Mouse (Mus musculus): ENCODE results near the gene Sel1l3. TPM values are rescaled to one million over a fixed set of nuclear protein-coding genes. Genes with fewer than 3 reads are reported as not detected.

The Sel1l3 gene
- total and polyA plus RNA-seq, 3 experiments, result 0.28 to 0.76 (median 0.34) TPM

DNA sequence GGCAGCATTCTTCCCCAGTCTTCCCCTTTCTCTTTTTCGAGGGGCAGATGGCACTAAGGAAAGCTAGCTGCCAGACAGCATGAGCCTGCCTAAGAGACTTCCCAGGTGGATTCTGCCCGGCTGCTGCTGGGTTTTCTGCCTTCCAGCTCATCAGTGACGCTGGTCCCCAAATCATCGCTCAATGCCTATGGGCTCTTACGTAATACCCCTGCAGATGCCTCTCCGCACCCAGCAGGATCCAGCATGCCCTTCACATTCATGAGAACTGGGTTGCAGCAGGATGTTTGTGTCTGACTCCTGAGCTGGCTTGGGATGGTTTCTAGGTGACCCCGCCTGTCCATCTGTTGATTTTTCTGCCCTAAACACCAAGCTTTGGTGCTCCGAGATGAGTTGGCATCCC is 75.7 kb downstream of the Sel1l3 start:
- Histone ChIP-seq H3K4me3 (replicated peaks in 1 of 3; ENCODE audit: low read depth in 2 of 3, low read length in 2 of 3, poor library complexity in 1 of 3) (no peak overlapping the region), H3K27ac (ENCODE audit: insufficient read depth, low read depth) (no peak overlapping the region), H3K9me3 (replicated peaks; ENCODE audit: low read length) (no peaks in the 10 kb centered on the region), H3K36me3 (replicated peaks in 1 of 2; ENCODE audit: control insufficient read depth in 1 of 2, insufficient read depth in 1 of 2, low read length in 1 of 2) (no peaks in the 10 kb centered on the region), H3K79me2 (replicated peaks; ENCODE audit: control insufficient read depth, extremely low read depth, insufficient read depth, poor library complexity, severe bottlenecking) (no peaks in the 10 kb centered on the region), H3K4me2 (ENCODE audit: insufficient read depth, low read depth, poor library complexity, severe bottlenecking) (no peak overlapping the region), H3K9ac (ENCODE audit: insufficient read depth, low read depth) (no peak overlapping the region), H3K4me1 (ENCODE audit: control insufficient read depth in 1 of 2, insufficient read depth in 2 of 2) (peaks cover 12 to 44% of the 10 kb centered on the region in 2 experiments), H3K27me3 (replicated peaks) (no peaks in the 10 kb centered on the region)
- DNase-seq (ENCODE audit: extremely low read depth), result no peak
- dilution Hi-C loops (cut with MboI; ENCODE audit: extremely low pct_ligation_motif_present, extremely low pct_unique_long_range_greater_than_20kb, low sequenced_read_pairs) (no loop called here), in situ Hi-C loops (cut with MboI; ENCODE audit: low pct_ligation_motif_present, low pct_unique_long_range_greater_than_20kb, low sequenced_read_pairs) (no loop called here)
- TF ChIP-seq KAT2A (IDR thresholded peaks at IDR 0.05; ENCODE audit: insufficient replicate concordance, low read length) (no peak), PAX5 (IDR thresholded peaks at IDR 0.05; ENCODE audit: low read length) (no peak), ELF1 (IDR thresholded peaks at IDR 0.05; ENCODE audit: low read depth, low read length) (no peak), MAFK (IDR thresholded peaks at IDR 0.05; ENCODE audit: insufficient replicate concordance, low read length) (no peak), BHLHE40 (IDR thresholded peaks at IDR 0.05; ENCODE audit: low read depth, low read length) (no peak), E2F4 (IDR thresholded peaks at IDR 0.05; ENCODE audit: insufficient replicate concordance, low read depth, low read length) (no peak), MAZ (IDR thresholded peaks at IDR 0.05; ENCODE audit: low read depth, low read length) (no peak), ZMIZ1 (IDR thresholded peaks at IDR 0.05; ENCODE audit: low read depth, low read length) (no peak), GABPA (IDR thresholded peaks at IDR 0.05; ENCODE audit: insufficient replicate concordance, low read depth, low read length) (no peak), USF2 (conservative IDR thresholded peaks at IDR 0.05; ENCODE audit: low read depth, low read length) (no peak), UBTF (IDR thresholded peaks at IDR 0.05; ENCODE audit: low read depth, low read length) (no peak), MEF2A (IDR thresholded peaks at IDR 0.05; ENCODE audit: borderline replicate concordance, low read depth, low read length) (no peak), IRF4 (IDR thresholded peaks at IDR 0.05; ENCODE audit: low read depth, low read length) (no peak)

- no peak overlapping the region for H3K4me3 ChIP-seq (replicated peaks in 1 of 3; ENCODE audit: low read depth in 2 of 3, low read length in 2 of 3, poor library complexity in 1 of 3)
- no peak overlapping the region for H3K27ac ChIP-seq (ENCODE audit: insufficient read depth, low read depth)
- H3K9ac ChIP-seq (ENCODE audit: insufficient read depth, low read depth), result no peak overlapping the region
- H3K4me2 ChIP-seq (ENCODE audit: insufficient read depth, low read depth, poor library complexity, severe bottlenecking), result no peak overlapping the region
- peaks cover 15 to 51% of the 10 kb centered on the region in 2 experiments for H3K4me1 ChIP-seq (ENCODE audit: control insufficient read depth in 1 of 2, insufficient read depth in 2 of 2)
- in situ Hi-C loops (cut with MboI; ENCODE audit: low pct_ligation_motif_present, low pct_unique_long_range_greater_than_20kb, low sequenced_read_pairs), result no loop called here
- H3K79me2 ChIP-seq (replicated peaks; ENCODE audit: control insufficient read depth, extremely low read depth, insufficient read depth, poor library complexity, severe bottlenecking), result no peaks in the 10 kb centered on the region
- H3K27me3 ChIP-seq (replicated peaks), result no peaks in the 10 kb centered on the region
- no peak for DNase-seq (ENCODE audit: extremely low read depth)
- dilution Hi-C loops (cut with MboI; ENCODE audit: extremely low pct_ligation_motif_present, extremely low pct_unique_long_range_greater_than_20kb, low sequenced_read_pairs), result no loop called here
- no peaks in the 10 kb centered on the region for H3K9me3 ChIP-seq (replicated peaks; ENCODE audit: low read length)
- TF ChIP-seq POLR2AphosphoS2 (IDR thresholded peaks at IDR 0.05; ENCODE audit: low read depth, low read length) (no peak), SMC3 (IDR thresholded peaks at IDR 0.05; ENCODE audit: low read depth, low read length) (no peak)
- no peaks in the 10 kb centered on the region for H3K36me3 ChIP-seq (replicated peaks in 1 of 2; ENCODE audit: control insufficient read depth in 1 of 2, insufficient read depth in 1 of 2, low read length in 1 of 2)
These were observed 77.7 kb downstream of the Sel1l3 start for GRCm38 (mm10) chr5:53135984-53136383.

Data from CH12.LX (cell line).